Mouse (Mus musculus) myocyte (in vitro differentiated cells): ENCODE data around the gene Ddx54.

Source experiments
- CEBPB ChIP-seq: IDR thresholded peaks from 2 replicates; pipeline ENCODE4 v1.6.1; 2011; ENCODE audit warnings: mild to moderate bottlenecking, moderate library complexity; ENCODE audit not compliant: poor library complexity, insufficient read depth, severe bottlenecking
- E2F4 ChIP-seq: IDR thresholded peaks from one replicate; pipeline ENCODE4 v1.6.1; 2011; ENCODE audit warnings: mild to moderate bottlenecking, control low read depth, moderate library complexity; ENCODE audit not compliant: insufficient read depth
- MAX ChIP-seq: IDR thresholded peaks from one replicate; pipeline ENCODE4 v1.6.1; 2011; ENCODE audit warnings: low read depth, mild to moderate bottlenecking, control low read depth
- MYOG ChIP-seq, 3 experiments: IDR thresholded peaks; one replicate each; pipeline ENCODE4 v1.6.1; 2011; ENCODE audit warnings: control low read depth in 2 of 3, low read depth in 2 of 3, mild to moderate bottlenecking in 2 of 3; ENCODE audit not compliant: insufficient read length in 2 of 3, control insufficient read depth in 1 of 3, insufficient read depth in 1 of 3
- POLR2A ChIP-seq: IDR thresholded peaks from one replicate; pipeline ENCODE4 v1.6.1; 2011; ENCODE audit warnings: low read depth, mild to moderate bottlenecking, control low read depth, moderate library complexity; ENCODE audit not compliant: insufficient read length
- POLR2AphosphoS2 ChIP-seq: IDR thresholded peaks from one replicate; pipeline ENCODE4 v1.6.1; 2011; ENCODE audit warnings: low read depth, control low read depth; ENCODE audit not compliant: insufficient read length
- SRF ChIP-seq: IDR thresholded peaks from one replicate; pipeline ENCODE4 v1.6.1; 2011; ENCODE audit warnings: low read depth; ENCODE audit not compliant: control insufficient read depth, insufficient read length
- TCF12 ChIP-seq: IDR thresholded peaks from one replicate; pipeline ENCODE4 v1.6.1; 2011; ENCODE audit warnings: mild to moderate bottlenecking, control low read depth; ENCODE audit not compliant: poor library complexity, insufficient read depth, severe bottlenecking
- TCF3 ChIP-seq: IDR thresholded peaks from one replicate; pipeline ENCODE4 v1.6.1; 2011; ENCODE audit warnings: low read depth, control low read depth; ENCODE audit not compliant: insufficient read length
- USF1 ChIP-seq: IDR thresholded peaks from one replicate; pipeline ENCODE4 v1.6.1; 2011; ENCODE audit warnings: low read depth, mild to moderate bottlenecking, control low read depth, moderate library complexity

- TF ChIP-seq USF1: no peak
- TF ChIP-seq TCF12: no peak
- no peak for TF ChIP-seq POLR2A
- no peak for TF ChIP-seq CEBPB
- TF ChIP-seq POLR2AphosphoS2: no peak
- no peak for TF ChIP-seq MAX
- no peak for TF ChIP-seq TCF3
- peak in 1 of 3 experiments; percentile 55 for TF ChIP-seq MYOG (IDR thresholded peaks at IDR 0.05; ENCODE audit: control insufficient read depth in 1 of 3, insufficient read depth in 1 of 3, insufficient read length in 2 of 3, low read depth in 2 of 3)
- TF ChIP-seq E2F4: no peak
- no peak for TF ChIP-seq SRF
Measured at GRCm38 (mm10) chr5:120643365-120644085, 31.0 kb downstream of the Ddx54 start.
